Mouse (Mus musculus) gastrocnemius, postnatal 36 days (tissue): Measurements from ENCODE around the gene Clec2g. TPM values are rescaled to one million over a fixed set of nuclear protein-coding genes. Genes with fewer than 3 reads are reported as not detected.
"Not testable (repeated sequence)": the region's sequence is repeated elsewhere in the genome, so short reads cannot be mapped to it uniquely, and the experiment has no call there.

Experiments
- DNase-seq, 2 experiments: peaks; one replicate each; pipeline ENCODE4 v3.0.0; 2022
- intact Hi-C: fragments of 180-260 bp; cut with DNase I; formaldehyde crosslinking; loops from one replicate; pipeline ENCODE4 v1.15.1; 2025
- total RNA-seq, 2 experiments: library from RNA; stranded (reverse); gene quantifications; 2 replicates each; pipeline ENCODE4 v1.2.3; 2021

Clec2g gene
- total RNA-seq, 2 experiments from 2014 or later, result 2.3 to 2.5 TPM

- DNase-seq, intact Hi-C loops: not testable (repeated sequence)
Observed at GRCm38 (mm10) chr6:128970508-128971393, 36.6 kb downstream of the Clec2g start.

- intact Hi-C loops, result no loop called here
- DNase-seq, result no peak
Observed at GRCm38 (mm10) chr6:128971394-128972039, 37.3 kb downstream of the Clec2g start.

- intact Hi-C loops, result no loop called here
- DNase-seq, result no peak
Observed at GRCm38 (mm10) chr6:128972156-128972555, 38.0 kb downstream of the Clec2g start.

GRCm38 (mm10) chr6:128972687-128973438, 38.7 kb downstream of the Clec2g start:
- DNase-seq, result no peak
- intact Hi-C loops, result no loop called here

GRCm38 (mm10) chr6:128973439-128973697, 39.2 kb downstream of the Clec2g start:
- intact Hi-C loops, result no loop called here
- no peak for DNase-seq

GRCm38 (mm10) chr6:128974850-128975249, 40.7 kb downstream of the Clec2g start:
- DNase-seq, intact Hi-C loops: not testable (repeated sequence)

GRCm38 (mm10) chr6:128976194-128976593, 42.0 kb downstream of the Clec2g start:
- intact Hi-C loops, result no loop called here
- DNase-seq, result no peak

- not testable (repeated sequence) for DNase-seq
- intact Hi-C loops, result loop anchor here (10.0 kb wide), 1 partner anchor 203 kb away; the partner anchor contains the start of gene Clec2d
Observed at GRCm38 (mm10) chr6:128981951-128982541, 47.9 kb downstream of the Clec2g start.

GRCm38 (mm10) chr6:128992337-128992736, 58.2 kb downstream of the Clec2g start:
- no peak for DNase-seq
- intact Hi-C loops, result no loop called here

GRCm38 (mm10) chr6:128992753-128993152, 58.6 kb downstream of the Clec2g start:
- intact Hi-C loops, result no loop called here
- DNase-seq, result no peak

- intact Hi-C loops, result no loop called here
- DNase-seq, result no peak
Observed at GRCm38 (mm10) chr6:128993221-128993620, 59.0 kb downstream of the Clec2g start.

GRCm38 (mm10) chr6:128994336-128994735, 60.2 kb downstream of the Clec2g start:
- DNase-seq, result no peak
- intact Hi-C loops, result no loop called here

- intact Hi-C loops, result no loop called here
- no peak for DNase-seq
Observed at GRCm38 (mm10) chr6:128994742-128995141, 60.6 kb downstream of the Clec2g start.

GRCm38 (mm10) chr6:128995250-128996053, 61.3 kb downstream of the Clec2g start:
- DNase-seq, result no peak
- intact Hi-C loops, result no loop called here

- DNase-seq, result no peak
- intact Hi-C loops, result no loop called here
Observed at GRCm38 (mm10) chr6:128996054-128996767, 62.0 kb downstream of the Clec2g start.

GRCm38 (mm10) chr6:128996768-128997442, 62.7 kb downstream of the Clec2g start:
- DNase-seq, result no peak
- intact Hi-C loops, result no loop called here

- intact Hi-C loops, result no loop called here
- DNase-seq, result no peak
Observed at GRCm38 (mm10) chr6:129001392-129001791, 67.2 kb downstream of the Clec2g start.

GRCm38 (mm10) chr6:129008552-129008951, 74.4 kb downstream of the Clec2g start:
- intact Hi-C loops, result no loop called here
- no peak for DNase-seq
